ENCODE assay signal across 18 mouse cellular contexts in genomic region chr2:135898025-135898424, GRCm38 (mm10).
A peak's percentile ranks its signal among the peaks of the same experiment; 100 is the strongest.
DNase-seq lines count a peak whose midpoint lies in the region; ATAC-seq lines count a peak whose summit lies in the region.
"Had no signal": no experiment of that assay in that cellular context is flagged by ENCODE, and none has a peak within 500 bp of the region (broad histone marks: within the 10 kb centered on the region; RNA-seq: fewer than 3 reads in every experiment).

No protein-coding gene starts in this region.

- ATAC-seq in hindbrain, embryonic 15.5 days (ENCODE audit: low FRiP score, low read depth), result 0 out of 2 replicates have a peak, but pooled peaks have one; percentile 15
- no peak for ATAC-seq in hindbrain, embryonic 11.5 days (ENCODE audit: low FRiP score)
- ATAC-seq: forebrain, embryonic 15.5 days had no signal

- H3K36me3 ChIP-seq in hindbrain, embryonic 15.5 days, result no peaks in the 10 kb centered on the region
- H3K36me3 ChIP-seq in hindbrain, embryonic 11.5 days (ENCODE audit: control insufficient read depth, insufficient read depth, low read length), result no peaks in the 10 kb centered on the region
- no peaks in the 10 kb centered on the region for H3K36me3 ChIP-seq in midbrain, embryonic 10.5 days
- H3K36me3 ChIP-seq: embryonic facial prominence, embryonic 15.5 days; forebrain, embryonic 15.5 days; heart, embryonic 13.5 days had no signal

- H3K4me2 ChIP-seq in hindbrain, embryonic 15.5 days, result no peak overlapping the region
- H3K4me2 ChIP-seq in hindbrain, embryonic 11.5 days (replicated peaks; ENCODE audit: low read depth, low read length), result no peak overlapping the region
- H3K4me2 ChIP-seq: embryonic facial prominence, embryonic 15.5 days; forebrain, embryonic 15.5 days; heart, embryonic 13.5 days; hindbrain, embryonic 14.5 days had no signal

- WGBS in hindbrain, embryonic 15.5 days, result 49% methylated on average over 4 of the region's 4 CpGs
- 71% methylated on average over 4 of the region's 4 CpGs for WGBS in hindbrain, embryonic 11.5 days
- WGBS in midbrain, embryonic 10.5 days, result 83% methylated on average over 4 of the region's 4 CpGs

- H3K9me3 ChIP-seq in hindbrain, embryonic 15.5 days, result no peaks in the 10 kb centered on the region
- H3K9me3 ChIP-seq in hindbrain, embryonic 11.5 days (ENCODE audit: control insufficient read depth, low read length), result no peaks in the 10 kb centered on the region
- no peaks in the 10 kb centered on the region for H3K9me3 ChIP-seq in midbrain, embryonic 10.5 days (replicated peaks)
- H3K9me3 ChIP-seq: embryonic facial prominence, embryonic 15.5 days; forebrain, embryonic 15.5 days; heart, embryonic 13.5 days had no signal

- H3K27ac ChIP-seq in hindbrain, embryonic 15.5 days (replicated peaks), result no peak overlapping the region
- H3K27ac ChIP-seq in hindbrain, embryonic 11.5 days (ENCODE audit: low read depth, low read length), result no peak overlapping the region
- no peak overlapping the region for H3K27ac ChIP-seq in midbrain, embryonic 10.5 days (replicated peaks)
- H3K27ac ChIP-seq: embryonic facial prominence, embryonic 15.5 days; forebrain, embryonic 15.5 days; heart, embryonic 13.5 days; hindbrain, embryonic 14.5 days had no signal

- no peak overlapping the region for H3K4me3 ChIP-seq in hindbrain, embryonic 15.5 days
- H3K4me3 ChIP-seq in hindbrain, embryonic 11.5 days (ENCODE audit: low read depth, low read length), result no peak overlapping the region
- no peak overlapping the region for H3K4me3 ChIP-seq in midbrain, embryonic 10.5 days
- H3K4me3 ChIP-seq: embryonic facial prominence, embryonic 15.5 days; erythroblast, embryonic 14.5 days; forebrain, embryonic 15.5 days; heart, embryonic 13.5 days had no signal

- no peak overlapping the region for H3K9ac ChIP-seq in hindbrain, embryonic 15.5 days
- H3K9ac ChIP-seq in hindbrain, embryonic 11.5 days (ENCODE audit: low read depth, low read length), result no peak overlapping the region
- H3K9ac ChIP-seq: embryonic facial prominence, embryonic 15.5 days; forebrain, embryonic 15.5 days; heart, embryonic 13.5 days; hindbrain, embryonic 14.5 days had no signal

- DNase-seq in hindbrain, embryonic 11.5 days (ENCODE audit: low spot score), result no peak
- peak; percentile 44 for DNase-seq in layer of hippocampus, adult 9-11 months
- DNase-seq in layer of hippocampus, postnatal 25 days (ENCODE audit: extremely low spot score in 1 of 2, low spot score in 1 of 2), result no peak
- DNase-seq in brain, adult 2 months (ENCODE audit: low read depth, low spot score), result peak; percentile 76
- DNase-seq in fat pad, adult 2 months (ENCODE audit: extremely low read depth, low read depth, low spot score), result peak; percentile 18
- DNase-seq in midbrain, embryonic 10.5 days (ENCODE audit: low spot score), result no peak
- no peak for DNase-seq in heart, postnatal 4 days
- DNase-seq: adrenal gland, adult 8-10 months; cerebellum, adult 18-20 months; cerebellum, postnatal 10 days; embryo, embryonic 11 days; gastrocnemius, postnatal 14 days had no signal

- H3K4me1 ChIP-seq in hindbrain, embryonic 15.5 days (replicated peaks), result no peaks in the 10 kb centered on the region
- H3K4me1 ChIP-seq in hindbrain, embryonic 11.5 days (replicated peaks; ENCODE audit: control insufficient read depth, insufficient read depth, low read length), result no peaks in the 10 kb centered on the region
- H3K4me1 ChIP-seq in midbrain, embryonic 10.5 days, result no peaks in the 10 kb centered on the region
- H3K4me1 ChIP-seq: embryonic facial prominence, embryonic 15.5 days; forebrain, embryonic 15.5 days had no signal

- H3K27me3 ChIP-seq in hindbrain, embryonic 15.5 days, result no peaks in the 10 kb centered on the region
- H3K27me3 ChIP-seq in hindbrain, embryonic 11.5 days (ENCODE audit: control insufficient read depth, insufficient read depth, low read length), result no peaks in the 10 kb centered on the region
- H3K27me3 ChIP-seq in midbrain, embryonic 10.5 days (ENCODE audit: low read depth, poor library complexity, severe bottlenecking), result no peaks in the 10 kb centered on the region
- H3K27me3 ChIP-seq: embryonic facial prominence, embryonic 15.5 days; forebrain, embryonic 15.5 days; heart, embryonic 13.5 days had no signal

Comparison
In these comparisons a context has a peak if more than half of its experiments do, and no peak if none do; other contexts are left out.
1. DNase-seq: peak in layer of hippocampus, adult 9-11 months (single experiment), brain, adult 2 months (single experiment) and fat pad, adult 2 months (single experiment); none in hindbrain, embryonic 11.5 days (single experiment), layer of hippocampus, postnatal 25 days (0 of 2), midbrain, embryonic 10.5 days (single experiment) and heart, postnatal 4 days (single experiment).